Mouse (Mus musculus): ENCODE data around the gene Hmcn2. TPM values are rescaled to one million over a fixed set of nuclear protein-coding genes. Genes with fewer than 3 reads are reported as not detected.

Hmcn2 gene
- polyA plus RNA-seq, 1 experiment from 2014 or later = not detected

GRCm38 (mm10) chr2:31435567-31435966, 121.4 kb downstream of the Hmcn2 start:
- H3K4me3 ChIP-seq (ENCODE audit: low read depth, low read length) = no peak overlapping the region

GRCm38 (mm10) chr2:31437480-31438245, 123.4 kb downstream of the Hmcn2 start:
- no peak for DNase-seq (ENCODE audit: low spot score)
- Histone ChIP-seq H3K4me1 (ENCODE audit: control insufficient read depth, insufficient read depth, low read length) (no peaks in the 10 kb centered on the region), H3K4me3 (ENCODE audit: low read depth, low read length) (no peak overlapping the region), H3K36me3 (ENCODE audit: control insufficient read depth, insufficient read depth, low read length) (no peaks in the 10 kb centered on the region), H3K4me2 (ENCODE audit: low read depth, severe bottlenecking) (no peak overlapping the region), H3K27ac (replicated peaks; ENCODE audit: low read depth, low read length) (no peak overlapping the region), H3K9me3 (ENCODE audit: control insufficient read depth, low read length) (no peaks in the 10 kb centered on the region), H3K9ac (ENCODE audit: low read length) (no peak overlapping the region), H3K27me3 (ENCODE audit: control insufficient read depth, insufficient read depth, low read length) (no peaks in the 10 kb centered on the region)
- WGBS = 67% methylated on average over 14 of the region's 14 CpGs
- ATAC-seq (ENCODE audit: insufficient number of reproducible peaks, low FRiP score, low TSS enrichment, low read depth) = no peak

More at GRCm38 (mm10) chr2:31435567-31435966, 121.4 kb downstream of the Hmcn2 start:
- Histone ChIP-seq H3K4me1 (ENCODE audit: control insufficient read depth, insufficient read depth, low read length) (no peaks in the 10 kb centered on the region), H3K4me2 (ENCODE audit: low read depth, severe bottlenecking) (no peak overlapping the region), H3K36me3 (ENCODE audit: control insufficient read depth, insufficient read depth, low read length) (no peaks in the 10 kb centered on the region), H3K27ac (replicated peaks; ENCODE audit: low read depth, low read length) (no peak overlapping the region), H3K9ac (ENCODE audit: low read length) (no peak overlapping the region), H3K9me3 (ENCODE audit: control insufficient read depth, low read length) (no peaks in the 10 kb centered on the region), H3K27me3 (ENCODE audit: control insufficient read depth, insufficient read depth, low read length) (no peaks in the 10 kb centered on the region)
- DNase-seq (ENCODE audit: low spot score) = peak; percentile 72
- WGBS = 46% methylated on average over 6 of the region's 6 CpGs
- no peak for ATAC-seq (ENCODE audit: insufficient number of reproducible peaks, low FRiP score, low TSS enrichment, low read depth)

- Histone ChIP-seq H3K4me2 (ENCODE audit: low read depth, severe bottlenecking) (no peak overlapping the region), H3K4me3 (ENCODE audit: low read depth, low read length) (no peak overlapping the region), H3K27me3 (ENCODE audit: control insufficient read depth, insufficient read depth, low read length) (no peaks in the 10 kb centered on the region), H3K4me1 (ENCODE audit: control insufficient read depth, insufficient read depth, low read length) (no peaks in the 10 kb centered on the region), H3K27ac (replicated peaks; ENCODE audit: low read depth, low read length) (no peak overlapping the region), H3K9me3 (ENCODE audit: control insufficient read depth, low read length) (no peaks in the 10 kb centered on the region), H3K36me3 (ENCODE audit: control insufficient read depth, insufficient read depth, low read length) (no peaks in the 10 kb centered on the region), H3K9ac (ENCODE audit: low read length) (no peak overlapping the region)
- 83% methylated on average over 6 of the region's 6 CpGs for WGBS
- DNase-seq (ENCODE audit: low spot score) (no peak), ATAC-seq (ENCODE audit: insufficient number of reproducible peaks, low FRiP score, low TSS enrichment, low read depth) (no peak)
These were observed 125.4 kb downstream of the Hmcn2 start for GRCm38 (mm10) chr2:31439576-31439975.

GRCm38 (mm10) chr2:31442480-31443160, 128.4 kb downstream of the Hmcn2 start:
- Histone ChIP-seq H3K9me3 (ENCODE audit: control insufficient read depth, low read length) (no peaks in the 10 kb centered on the region), H3K36me3 (ENCODE audit: control insufficient read depth, insufficient read depth, low read length) (no peaks in the 10 kb centered on the region), H3K4me1 (ENCODE audit: control insufficient read depth, insufficient read depth, low read length) (no peaks in the 10 kb centered on the region), H3K4me2 (ENCODE audit: low read depth, severe bottlenecking) (no peak overlapping the region), H3K27ac (replicated peaks; ENCODE audit: low read depth, low read length) (no peak overlapping the region), H3K9ac (ENCODE audit: low read length) (no peak overlapping the region), H3K27me3 (ENCODE audit: control insufficient read depth, insufficient read depth, low read length) (no peaks in the 10 kb centered on the region), H3K4me3 (ENCODE audit: low read depth, low read length) (no peak overlapping the region)
- DNase-seq (ENCODE audit: low spot score) = no peak
- no peak for ATAC-seq (ENCODE audit: insufficient number of reproducible peaks, low FRiP score, low TSS enrichment, low read depth)
- 56% methylated on average over 11 of the region's 11 CpGs for WGBS

- Histone ChIP-seq H3K27me3 (ENCODE audit: control insufficient read depth, insufficient read depth, low read length) (no peaks in the 10 kb centered on the region), H3K36me3 (ENCODE audit: control insufficient read depth, insufficient read depth, low read length) (no peaks in the 10 kb centered on the region), H3K27ac (replicated peaks; ENCODE audit: low read depth, low read length) (no peak overlapping the region), H3K4me2 (ENCODE audit: low read depth, severe bottlenecking) (no peak overlapping the region), H3K9ac (ENCODE audit: low read length) (no peak overlapping the region), H3K9me3 (ENCODE audit: control insufficient read depth, low read length) (no peaks in the 10 kb centered on the region), H3K4me1 (ENCODE audit: control insufficient read depth, insufficient read depth, low read length) (no peaks in the 10 kb centered on the region), H3K4me3 (ENCODE audit: low read depth, low read length) (no peak overlapping the region)
- DNase-seq (ENCODE audit: low spot score) (no peak), ATAC-seq (ENCODE audit: insufficient number of reproducible peaks, low FRiP score, low TSS enrichment, low read depth) (no peak)
- 63% methylated on average over 4 of the region's 4 CpGs for WGBS
These were observed 131.8 kb downstream of the Hmcn2 start for GRCm38 (mm10) chr2:31446036-31446435.

- Histone ChIP-seq H3K36me3 (ENCODE audit: control insufficient read depth, insufficient read depth, low read length) (no peaks in the 10 kb centered on the region), H3K9me3 (ENCODE audit: control insufficient read depth, low read length) (no peaks in the 10 kb centered on the region), H3K4me3 (ENCODE audit: low read depth, low read length) (no peak overlapping the region), H3K9ac (ENCODE audit: low read length) (no peak overlapping the region), H3K27me3 (ENCODE audit: control insufficient read depth, insufficient read depth, low read length) (no peaks in the 10 kb centered on the region), H3K4me1 (ENCODE audit: control insufficient read depth, insufficient read depth, low read length) (no peaks in the 10 kb centered on the region), H3K4me2 (ENCODE audit: low read depth, severe bottlenecking) (no peak overlapping the region), H3K27ac (replicated peaks; ENCODE audit: low read depth, low read length) (no peak overlapping the region)
- no peak for DNase-seq (ENCODE audit: low spot score)
- 57% methylated on average over 4 of the region's 4 CpGs for WGBS
- no peak for ATAC-seq (ENCODE audit: insufficient number of reproducible peaks, low FRiP score, low TSS enrichment, low read depth)
These were observed 132.2 kb downstream of the Hmcn2 start for GRCm38 (mm10) chr2:31446456-31446855.

- Histone ChIP-seq H3K9ac (ENCODE audit: low read length) (no peak overlapping the region), H3K27me3 (ENCODE audit: control insufficient read depth, insufficient read depth, low read length) (no peaks in the 10 kb centered on the region), H3K4me3 (ENCODE audit: low read depth, low read length) (no peak overlapping the region), H3K9me3 (ENCODE audit: control insufficient read depth, low read length) (no peaks in the 10 kb centered on the region), H3K4me1 (ENCODE audit: control insufficient read depth, insufficient read depth, low read length) (0 out of 2 replicates have a peak, but pooled peaks cover 3% of the 10 kb centered on the region), H3K36me3 (ENCODE audit: control insufficient read depth, insufficient read depth, low read length) (no peaks in the 10 kb centered on the region), H3K27ac (replicated peaks; ENCODE audit: low read depth, low read length) (no peak overlapping the region), H3K4me2 (ENCODE audit: low read depth, severe bottlenecking) (no peak overlapping the region)
- DNase-seq (ENCODE audit: low spot score) (no peak), ATAC-seq (ENCODE audit: insufficient number of reproducible peaks, low FRiP score, low TSS enrichment, low read depth) (no peak)
- WGBS = 91% methylated on average over 2 of the region's 2 CpGs
These were observed 133.3 kb downstream of the Hmcn2 start for GRCm38 (mm10) chr2:31447536-31447935.

- Histone ChIP-seq H3K4me2 (ENCODE audit: low read depth, severe bottlenecking) (no peak overlapping the region), H3K4me3 (ENCODE audit: low read depth, low read length) (no peak overlapping the region), H3K36me3 (ENCODE audit: control insufficient read depth, insufficient read depth, low read length) (no peaks in the 10 kb centered on the region), H3K4me1 (ENCODE audit: control insufficient read depth, insufficient read depth, low read length) (0 out of 2 replicates have a peak, but pooled peaks cover 3% of the 10 kb centered on the region), H3K27me3 (ENCODE audit: control insufficient read depth, insufficient read depth, low read length) (no peaks in the 10 kb centered on the region), H3K27ac (replicated peaks; ENCODE audit: low read depth, low read length) (no peak overlapping the region), H3K9ac (ENCODE audit: low read length) (no peak overlapping the region), H3K9me3 (ENCODE audit: control insufficient read depth, low read length) (no peaks in the 10 kb centered on the region)
- WGBS = 58% methylated on average over 3 of the region's 3 CpGs
- ATAC-seq (ENCODE audit: insufficient number of reproducible peaks, low FRiP score, low TSS enrichment, low read depth) (no peak), DNase-seq (ENCODE audit: low spot score) (no peak)
These were observed 134.7 kb downstream of the Hmcn2 start for GRCm38 (mm10) chr2:31448756-31449440.

Data from limb, embryonic 11.5 days (tissue).